Comparison of ENCODE assay signal across 10 mouse cellular contexts in genomic region chr2:68805866-68806265, GRCm38 (mm10). TPM values are rescaled to one million over a fixed set of nuclear protein-coding genes. Genes with fewer than 3 reads are reported as not detected.
DNase-seq lines count a peak whose midpoint lies in the region; ATAC-seq lines count a peak whose summit lies in the region.
"Had no signal": no experiment of that assay in that cellular context is flagged by ENCODE, and none has a peak within 500 bp of the region (broad histone marks: within the 10 kb centered on the region; RNA-seq: fewer than 3 reads in every experiment).

No protein-coding gene starts in this region.

- H3K27me3 ChIP-seq in heart, embryonic 10.5 days (ENCODE audit: insufficient read depth, poor library complexity, severe bottlenecking), result no peaks in the 10 kb centered on the region
- no peaks in the 10 kb centered on the region; the same call in 1 of the 2 replicates for H3K27me3 ChIP-seq in stomach, embryonic 16.5 days (ENCODE audit: control insufficient read depth, insufficient read depth, low read length)
- H3K27me3 ChIP-seq: CH12.LX; liver, embryonic 15.5 days had no signal

- H3K4me3 ChIP-seq in heart, embryonic 10.5 days, result no peak overlapping the region
- H3K4me3 ChIP-seq in stomach, embryonic 16.5 days (replicated peaks; ENCODE audit: low read length), result no peak overlapping the region
- H3K4me3 ChIP-seq: liver, embryonic 15.5 days had no signal

- H3K4me2 ChIP-seq in stomach, embryonic 16.5 days (ENCODE audit: low read depth, low read length), result peak overlapping the region; percentile 25; the same call in 1 of the 2 replicates
- H3K4me2 ChIP-seq: liver, embryonic 15.5 days had no signal

- no peak overlapping the region for H3K27ac ChIP-seq in heart, embryonic 10.5 days
- peak overlapping the region; percentile 39; the same call in 1 of the 2 replicates for H3K27ac ChIP-seq in stomach, embryonic 16.5 days (ENCODE audit: low read length)
- H3K27ac ChIP-seq: liver, embryonic 15.5 days had no signal

- H3K9ac ChIP-seq in stomach, embryonic 16.5 days (ENCODE audit: low read length), result no peak overlapping the region
- H3K9ac ChIP-seq: liver, embryonic 15.5 days had no signal

- no peaks in the 10 kb centered on the region for H3K4me1 ChIP-seq in heart, embryonic 10.5 days
- peaks cover 8% of the 10 kb centered on the region for H3K4me1 ChIP-seq in stomach, embryonic 16.5 days (ENCODE audit: control insufficient read depth, insufficient read depth, low read length)
- H3K4me1 ChIP-seq: liver, embryonic 15.5 days had no signal

- peak; percentile 56 for ATAC-seq in stomach, embryonic 16.5 days (ENCODE audit: insufficient read depth, low FRiP score)

- no peaks in the 10 kb centered on the region for H3K9me3 ChIP-seq in heart, embryonic 10.5 days
- no peaks in the 10 kb centered on the region for H3K9me3 ChIP-seq in stomach, embryonic 16.5 days (replicated peaks; ENCODE audit: control insufficient read depth, low read length)
- H3K9me3 ChIP-seq: liver, embryonic 15.5 days had no signal

- 35% methylated on average over 3 of the region's 3 CpGs for WGBS in heart, embryonic 10.5 days
- 24% methylated on average over 3 of the region's 3 CpGs for WGBS in stomach, embryonic 16.5 days

- no peaks in the 10 kb centered on the region for H3K36me3 ChIP-seq in heart, embryonic 10.5 days
- H3K36me3 ChIP-seq in stomach, embryonic 16.5 days (ENCODE audit: control insufficient read depth, insufficient read depth, low read length), result no peaks in the 10 kb centered on the region
- H3K36me3 ChIP-seq: liver, embryonic 15.5 days had no signal

- peak; percentile 96 for DNase-seq in heart, adult 11 months
- no peak for DNase-seq in heart, embryonic 10.5 days (ENCODE audit: low spot score)
- peak; percentile 41 for DNase-seq in urinary bladder, postnatal 14 days (ENCODE audit: low spot score)
- DNase-seq in urinary bladder, postnatal 10 days (ENCODE audit: low spot score), result no peak
- DNase-seq in heart, postnatal 4 days, result peak; percentile 67
- no peak for DNase-seq in layer of hippocampus, adult 9-11 months
- no peak for DNase-seq in adrenal gland, adult 18-20 months (ENCODE audit: low spot score in 2 of 2)

RNA-seq across cellular contexts. Expression of gene Cers6, which starts 55.4 kb away (rescaled TPM):
- polyA plus RNA-seq in heart, embryonic 10.5 days (2016; fragmentation: Nextera tagmentation; extraction: Ambion mirVana), result 23.5 and 28.8 TPM in 2 replicates
- total RNA-seq in heart, postnatal 4 days (2021), result 10 to 100 TPM; 20.7 to 24.4 TPM
- polyA plus RNA-seq in stomach, embryonic 16.5 days (2015; fragmentation: Nextera tagmentation; extraction: Ambion mirVana), result 23.9 and 26.0 TPM in 2 replicates
- 1 to 10 TPM; 5.2 to 8.2 TPM for total RNA-seq in adrenal gland, adult 18-20 months (2021)
- total RNA-seq: CH12.LX had no signal

Comparison
In these comparisons a context has a peak if more than half of its experiments do, and no peak if none do; other contexts are left out.
1. DNase-seq: peak in heart, adult 11 months (single experiment), urinary bladder, postnatal 14 days (single experiment) and heart, postnatal 4 days (single experiment); none in heart, embryonic 10.5 days (single experiment), urinary bladder, postnatal 10 days (single experiment), layer of hippocampus, adult 9-11 months (single experiment) and adrenal gland, adult 18-20 months (0 of 2).